Mouse (Mus musculus): ENCODE data around the gene Amigo1.
"Not testable (repeated sequence)": the region's sequence is repeated elsewhere in the genome, so short reads cannot be mapped to it uniquely, and the experiment has no call there.

The Amigo1 gene

GRCm38 (mm10) chr3:108209946-108210770 lies 24.0 kb downstream of the Amigo1 start:
- DNase-seq (ENCODE audit: low spot score), result peak; percentile 98

GRCm38 (mm10) chr3:108210771-108211139 lies 24.6 kb downstream of the Amigo1 start, which contains the start of gene Atxn7l2:
TSS of gene Atxn7l2 (minus strand) at chr3:108210934.
- no peak for DNase-seq (ENCODE audit: low spot score)

DNA sequence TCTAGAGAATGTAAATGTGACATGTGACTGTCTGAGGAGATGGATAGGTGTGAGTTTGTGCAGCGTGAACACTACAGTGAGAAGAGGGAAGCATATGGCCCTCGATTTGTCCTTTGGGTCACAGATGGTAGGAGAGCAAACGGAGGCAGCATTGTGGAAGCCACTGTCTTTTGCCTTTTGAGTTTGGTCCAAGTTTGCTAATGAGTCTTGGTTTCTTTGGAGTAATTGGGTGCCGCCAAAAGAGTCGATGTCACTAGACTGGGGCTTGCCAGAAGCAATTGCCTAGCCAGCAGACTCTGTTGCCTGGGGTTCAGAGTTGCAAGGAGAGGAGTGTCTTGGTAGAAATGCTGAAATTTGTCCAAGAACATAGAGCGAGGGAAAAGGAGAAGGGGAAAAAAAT lies 25.7 kb downstream of the Amigo1 start:
- no peak for DNase-seq (ENCODE audit: low spot score)

- DNase-seq (ENCODE audit: low spot score), result no peak
These were observed 26.3 kb downstream of the Amigo1 start for GRCm38 (mm10) chr3:108212406-108212805.

DNA sequence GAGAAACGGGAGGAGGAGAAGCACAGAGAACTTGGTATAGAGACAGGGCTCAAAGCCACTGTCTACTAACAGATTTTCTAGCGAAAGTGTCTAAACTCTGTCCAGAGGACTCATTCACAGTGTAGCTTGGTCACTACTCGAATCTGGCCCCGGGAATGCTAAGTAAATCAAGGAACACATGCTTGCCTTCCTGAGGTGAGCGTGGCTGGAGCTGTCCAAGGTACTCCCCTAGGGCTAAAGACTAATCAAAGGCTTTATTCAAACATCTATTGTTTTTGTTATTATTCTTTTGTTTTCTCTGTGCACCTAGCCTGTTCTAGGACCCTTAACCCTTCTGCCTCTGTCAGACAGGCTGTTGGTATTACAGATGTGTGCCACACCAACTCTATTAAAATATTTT lies 28.6 kb downstream of the Amigo1 start:
- DNase-seq (ENCODE audit: low spot score), result peak; percentile 31

DNA sequence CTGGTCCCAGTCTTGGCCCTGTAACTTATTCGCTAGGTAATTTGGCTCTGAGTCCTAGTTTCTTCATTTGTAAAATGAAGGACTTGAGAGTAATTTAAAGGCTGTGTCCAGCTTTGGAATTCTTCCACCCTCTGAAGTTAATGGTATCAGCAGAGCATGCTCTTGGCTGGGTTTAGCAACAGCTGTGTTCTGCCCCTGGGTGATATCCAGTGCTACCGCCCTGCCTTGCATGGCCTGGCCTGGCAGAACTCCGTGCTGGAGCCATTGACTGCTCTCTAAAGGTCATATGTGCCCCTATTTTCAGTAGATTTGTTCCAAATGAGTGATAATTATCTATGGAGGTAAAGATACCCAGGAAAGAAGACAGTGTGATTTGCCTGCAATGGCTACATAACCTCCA lies 34.5 kb downstream of the Amigo1 start:
- DNase-seq (ENCODE audit: low spot score), result no peak

DNA sequence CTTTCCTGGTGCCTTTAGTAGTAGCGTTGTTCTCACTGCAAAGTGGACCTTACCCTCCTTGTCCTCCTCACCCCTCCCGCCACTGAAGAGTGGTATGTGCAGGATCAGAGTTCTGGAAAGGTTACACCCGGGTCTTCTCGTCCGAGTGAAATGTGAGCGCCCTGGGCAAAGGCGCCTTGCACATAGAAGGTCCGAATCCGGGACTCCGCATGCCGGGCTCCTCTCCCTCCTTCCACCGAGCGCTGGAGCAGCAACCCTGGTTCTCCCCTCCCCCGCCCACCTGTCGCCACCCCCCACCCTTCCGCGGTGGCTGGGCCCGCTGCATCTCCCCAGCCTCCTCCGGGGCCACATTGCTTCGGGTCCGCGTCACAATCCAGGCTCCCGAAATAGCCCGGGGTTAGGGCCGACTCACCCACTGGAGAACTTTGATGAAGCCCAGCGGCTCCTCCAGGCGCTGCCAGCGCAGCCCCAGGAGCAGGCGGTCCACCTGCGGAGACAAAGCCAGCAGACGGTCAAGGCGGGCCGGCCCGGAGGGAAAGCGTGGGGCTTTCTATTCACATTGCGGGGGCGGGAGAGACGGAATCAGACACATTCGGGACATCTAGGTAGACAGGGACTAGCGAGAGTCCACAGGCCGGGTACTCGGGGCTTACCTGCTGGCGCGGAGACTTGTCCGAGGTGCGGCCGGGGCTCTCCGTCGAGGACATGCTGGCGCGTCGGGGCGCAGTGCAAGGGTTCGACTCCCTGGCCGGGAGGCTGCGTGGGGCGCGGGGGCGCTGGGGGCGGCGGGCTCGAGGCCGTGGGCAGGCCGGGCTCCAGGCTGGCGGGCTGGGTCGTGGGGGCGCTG lies 39.8 kb downstream of the Amigo1 start:
- DNase-seq (ENCODE audit: low spot score), result no peak

GRCm38 (mm10) chr3:108226558-108227350 lies 40.6 kb downstream of the Amigo1 start, which contains the start of gene Sypl2:
TSS of gene Sypl2 (minus strand) at chr3:108226648.
- DNase-seq (ENCODE audit: low spot score), result peak; percentile 65

DNA sequence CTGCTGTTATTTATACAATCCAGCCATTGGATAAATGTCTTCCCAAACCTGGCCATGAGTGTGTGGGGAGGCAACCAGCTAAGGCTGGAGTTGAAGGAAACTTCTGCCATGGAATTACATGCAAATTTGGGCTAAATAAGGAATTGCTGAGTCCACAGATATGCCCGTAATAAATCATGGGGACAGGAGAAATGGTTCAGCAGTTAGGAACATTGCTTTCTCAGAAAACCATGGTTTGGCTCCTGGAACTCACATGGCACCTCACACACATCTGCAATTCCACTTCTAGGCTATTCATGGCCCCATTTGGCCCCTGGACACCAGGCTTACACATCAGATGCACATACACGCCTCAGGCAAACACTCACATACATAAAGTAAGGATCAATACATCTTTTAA lies 41.4 kb downstream of the Amigo1 start:
- no peak for DNase-seq (ENCODE audit: low spot score)

DNA sequence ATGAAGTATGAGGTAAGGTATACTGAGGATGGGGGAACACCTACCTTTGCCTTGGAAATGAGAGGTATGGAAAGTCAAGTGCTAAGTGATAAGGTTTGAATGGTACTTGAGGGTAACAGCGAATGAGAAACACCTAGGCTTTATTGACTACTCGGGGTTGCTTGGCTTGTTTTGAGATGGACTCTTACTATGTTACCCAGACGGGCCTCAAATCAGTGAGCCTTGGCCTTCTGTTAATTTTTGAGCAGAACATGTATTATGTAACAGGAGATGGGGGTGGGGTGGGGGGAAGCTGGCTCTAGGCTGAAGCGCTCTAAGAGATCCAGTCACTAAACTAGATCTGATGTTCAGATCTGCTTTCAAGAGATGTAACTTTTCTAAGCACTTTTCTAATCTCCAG lies 45.5 kb downstream of the Amigo1 start:
- DNase-seq (ENCODE audit: low spot score), result no peak

DNA sequence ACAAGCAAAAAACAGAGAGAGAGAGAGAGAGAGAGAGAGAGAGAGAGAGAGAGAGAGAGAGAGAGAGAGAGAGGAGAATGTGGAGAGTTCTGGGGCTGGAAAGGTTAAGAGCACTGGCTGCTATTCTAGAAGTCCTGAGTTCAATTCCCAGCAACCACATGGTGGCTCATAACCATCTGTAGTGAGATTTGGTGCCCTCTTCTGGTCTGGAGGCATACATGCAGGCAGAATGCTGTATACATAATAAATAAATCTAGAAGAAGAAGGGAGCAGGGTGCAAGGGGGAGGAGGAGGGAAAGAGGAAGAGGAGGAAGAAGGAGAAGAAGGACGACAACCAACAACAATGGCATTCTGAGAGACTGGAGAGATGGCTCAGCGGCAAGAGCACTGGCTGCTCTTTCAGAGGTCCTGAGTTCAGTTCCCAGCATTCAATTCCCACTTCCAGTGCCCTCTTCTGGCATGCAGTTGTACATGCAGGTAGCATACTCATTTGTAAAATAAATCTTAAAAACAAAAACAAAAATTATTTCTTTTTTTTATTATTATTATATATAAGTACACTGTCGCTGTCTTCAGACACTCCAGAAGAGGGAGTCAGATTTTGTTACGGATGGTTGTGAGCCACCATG lies 51.5 kb downstream of the Amigo1 start:
- DNase-seq (ENCODE audit: low spot score), result not testable (repeated sequence)

- no peak for DNase-seq (ENCODE audit: low spot score)
These were observed 55.2 kb downstream of the Amigo1 start for GRCm38 (mm10) chr3:108241243-108241839.

Data from retina, embryonic 14.5 days (tissue).